Mouse (Mus musculus) hindbrain, embryonic 11.5 days (tissue): ENCODE results near the gene Eif1. TPM values are rescaled to one million over a fixed set of nuclear protein-coding genes. Genes with fewer than 3 reads are reported as not detected.
"Not testable (repeated sequence)": the region's sequence is repeated elsewhere in the genome, so short reads cannot be mapped to it uniquely, and the experiment has no call there.

Experiments
- ATAC-seq: fragments of 200-750 bp; cut with Nextera tagmentation; 2 replicates; pipeline ENCODE4 v1.8.0; 2017; ENCODE audit warnings: mild to moderate bottlenecking, moderate TSS enrichment, moderate library complexity; ENCODE audit not compliant: low FRiP score
- DNase-seq: peaks from one replicate; pipeline ENCODE4 v3.0.0-alpha.2; 2015; ENCODE audit warnings: low spot score
- H3K27ac ChIP-seq: fragments of 300-500 bp; sonication (generic); 2 replicates; pipeline ENCODE4 v1.5.1; 2014; ENCODE audit warnings: mild to moderate bottlenecking, low read depth, low read length
- H3K27me3 ChIP-seq: fragments of 300-500 bp; sonication (generic); 2 replicates; pipeline ENCODE4 v1.6.1; 2014; ENCODE audit warnings: mild to moderate bottlenecking, low read length, moderate library complexity, mixed read lengths; ENCODE audit not compliant: control insufficient read depth, insufficient read depth
- H3K36me3 ChIP-seq: fragments of 300-500 bp; sonication (generic); 2 replicates; pipeline ENCODE4 v1.6.1; 2014; ENCODE audit warnings: mild to moderate bottlenecking, low read length, moderate library complexity, mixed read lengths; ENCODE audit not compliant: control insufficient read depth, insufficient read depth
- H3K4me1 ChIP-seq: fragments of 300-500 bp; sonication (generic); replicated peaks from 2 replicates; pipeline ENCODE4 v1.6.1; 2014; ENCODE audit warnings: low read length, mixed read lengths; ENCODE audit not compliant: control insufficient read depth, insufficient read depth
- H3K4me2 ChIP-seq: fragments of 300-500 bp; sonication (generic); replicated peaks from 2 replicates; pipeline ENCODE4 v1.6.1; 2014; ENCODE audit warnings: mild to moderate bottlenecking, low read depth, low read length
- H3K4me3 ChIP-seq: fragments of 300-500 bp; sonication (generic); 2 replicates; pipeline ENCODE4 v1.5.1; 2014; ENCODE audit warnings: low read depth, low read length
- H3K9ac ChIP-seq: fragments of 300-500 bp; sonication (generic); 2 replicates; pipeline ENCODE4 v1.6.1; 2014; ENCODE audit warnings: low read depth, low read length
- H3K9me3 ChIP-seq: fragments of 300-500 bp; sonication (generic); 2 replicates; pipeline ENCODE4 v1.6.1; 2016; ENCODE audit warnings: low read length; ENCODE audit not compliant: control insufficient read depth
- WGBS: fragments of 180-500 bp; shearing (Covaris S2); extraction: QIAGEN DNeasy Blood & Tissue Kit; methylation state at CpG from one replicate; pipeline ENCODE4 v1.1.7; 2014; 5-methylcytosine and 5-hydroxymethylcytosine counted together
- polyA plus RNA-seq: library from polyadenylated mRNA; unstranded; fragments of >200 nt; fragmentation: Nextera tagmentation; extraction: Ambion mirVana; gene quantifications from 2 replicates; pipeline ENCODE4 v1.2.1, GENCODE M21; 2014

Eif1 gene
- polyA plus RNA-seq, 1 experiment from 2014 or later = 1,853 TPM

GRCm38 (mm10) chr11:100301292-100301691, 18.4 kb upstream of the Eif1 start:
- Histone ChIP-seq H3K4me2 (no peak overlapping the region), H3K9ac (no peak overlapping the region), H3K9me3 (no peaks in the 10 kb centered on the region), H3K36me3 (no peaks in the 10 kb centered on the region), H3K4me1 (no peaks in the 10 kb centered on the region), H3K27me3 (no peaks in the 10 kb centered on the region), H3K27ac (no peak overlapping the region), H3K4me3 (no peak overlapping the region)
- WGBS = 89% methylated on average over 5 of the region's 5 CpGs
- no peak for DNase-seq
- ATAC-seq = no peak

GRCm38 (mm10) chr11:100307900-100308299, 11.8 kb upstream of the Eif1 start:
- 91% methylated on average over 5 of the region's 5 CpGs for WGBS
- no peak overlapping the region for H3K9ac ChIP-seq
- H3K4me2 ChIP-seq = no peak overlapping the region
- H3K27ac ChIP-seq = no peak overlapping the region
- DNase-seq (no peak), ATAC-seq (no peak)
- H3K4me1 ChIP-seq = no peaks in the 10 kb centered on the region
- H3K36me3 ChIP-seq = no peaks in the 10 kb centered on the region
- no peaks in the 10 kb centered on the region for H3K27me3 ChIP-seq
- H3K4me3 ChIP-seq = no peak overlapping the region
- H3K9me3 ChIP-seq = no peaks in the 10 kb centered on the region

GRCm38 (mm10) chr11:100308672-100309071, 11.0 kb upstream of the Eif1 start:
- H3K9me3 ChIP-seq, H3K36me3 ChIP-seq, H3K4me3 ChIP-seq, H3K27ac ChIP-seq, ATAC-seq, H3K27me3 ChIP-seq, H3K4me2 ChIP-seq, H3K4me1 ChIP-seq, H3K9ac ChIP-seq, DNase-seq: not testable (repeated sequence)
- 95% methylated on average over 6 of the region's 6 CpGs for WGBS

GRCm38 (mm10) chr11:100311656-100312055, 8.0 kb upstream of the Eif1 start:
- Histone ChIP-seq H3K36me3 (no peaks in the 10 kb centered on the region), H3K4me2 (no peak overlapping the region), H3K9me3 (no peaks in the 10 kb centered on the region), H3K4me3 (no peak overlapping the region), H3K27me3 (no peaks in the 10 kb centered on the region), H3K27ac (no peak overlapping the region), H3K9ac (no peak overlapping the region), H3K4me1 (no peaks in the 10 kb centered on the region)
- no peak for DNase-seq
- no peak for ATAC-seq
- WGBS = 69% methylated on average over 1 of the region's 1 CpGs

GRCm38 (mm10) chr11:100312096-100312679, 7.5 kb upstream of the Eif1 start:
- Histone ChIP-seq H3K4me1 (no peaks in the 10 kb centered on the region), H3K27me3 (no peaks in the 10 kb centered on the region), H3K9ac (no peak overlapping the region), H3K27ac (no peak overlapping the region), H3K4me3 (no peak overlapping the region), H3K9me3 (no peaks in the 10 kb centered on the region), H3K4me2 (no peak overlapping the region), H3K36me3 (no peaks in the 10 kb centered on the region)
- ATAC-seq = no peak
- WGBS = 28% methylated on average over 5 of the region's 5 CpGs
- DNase-seq = peak; percentile 49

DNA sequence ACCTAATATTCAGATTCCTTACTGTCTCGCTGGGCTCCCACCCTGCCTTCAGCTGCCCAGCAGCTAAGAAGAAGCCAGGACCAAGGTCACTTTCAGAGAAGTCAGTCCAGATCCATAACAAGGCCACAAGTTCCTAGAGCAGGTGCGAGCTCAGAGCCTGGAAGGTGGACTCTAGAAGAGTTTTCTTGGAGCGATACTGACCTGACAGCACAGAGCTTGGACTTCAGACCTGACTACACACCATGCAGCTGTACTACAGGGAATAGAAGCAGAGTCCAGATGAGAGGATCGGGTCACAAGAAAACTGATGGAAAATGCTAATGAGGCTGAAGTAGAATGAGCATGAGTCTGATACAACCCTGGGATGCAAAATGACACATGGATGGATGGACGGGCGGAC, 6.3 kb upstream of the Eif1 start:
- H3K9me3 ChIP-seq = no peaks in the 10 kb centered on the region
- no peaks in the 10 kb centered on the region for H3K4me1 ChIP-seq
- DNase-seq (no peak), ATAC-seq (no peak)
- H3K36me3 ChIP-seq = no peaks in the 10 kb centered on the region
- H3K27me3 ChIP-seq = no peaks in the 10 kb centered on the region
- no peak overlapping the region for H3K9ac ChIP-seq
- H3K4me3 ChIP-seq = no peak overlapping the region
- no peak overlapping the region for H3K4me2 ChIP-seq
- 87% methylated on average over 6 of the region's 6 CpGs for WGBS
- H3K27ac ChIP-seq = no peak overlapping the region

GRCm38 (mm10) chr11:100315439-100315838, 4.2 kb upstream of the Eif1 start:
- ATAC-seq (no peak), DNase-seq (no peak)
- Histone ChIP-seq H3K4me2 (no peak overlapping the region), H3K9ac (no peak overlapping the region), H3K27ac (no peak overlapping the region), H3K4me1 (no peaks in the 10 kb centered on the region), H3K27me3 (no peaks in the 10 kb centered on the region), H3K4me3 (no peak overlapping the region), H3K36me3 (no peaks in the 10 kb centered on the region), H3K9me3 (no peaks in the 10 kb centered on the region)
- WGBS = 93% methylated on average over 5 of the region's 5 CpGs

GRCm38 (mm10) chr11:100317826-100318380, 1.8 kb upstream of the Eif1 start:
- Histone ChIP-seq H3K4me2 (no peak overlapping the region), H3K27me3 (no peaks in the 10 kb centered on the region), H3K36me3 (no peaks in the 10 kb centered on the region), H3K4me3 (no peak overlapping the region), H3K27ac (no peak overlapping the region), H3K9me3 (no peaks in the 10 kb centered on the region), H3K9ac (no peak overlapping the region), H3K4me1 (no peaks in the 10 kb centered on the region)
- DNase-seq = no peak
- 73% methylated on average over 6 of the region's 6 CpGs for WGBS
- no peak for ATAC-seq
